Mouse (Mus musculus): ENCODE measurements around the gene Tent5c. TPM values are rescaled to one million over a fixed set of nuclear protein-coding genes. Genes with fewer than 3 reads are reported as not detected.

Gene Tent5c
- polyA plus RNA-seq, 1 experiment from 2014 or later = 2.0 TPM

DNA sequence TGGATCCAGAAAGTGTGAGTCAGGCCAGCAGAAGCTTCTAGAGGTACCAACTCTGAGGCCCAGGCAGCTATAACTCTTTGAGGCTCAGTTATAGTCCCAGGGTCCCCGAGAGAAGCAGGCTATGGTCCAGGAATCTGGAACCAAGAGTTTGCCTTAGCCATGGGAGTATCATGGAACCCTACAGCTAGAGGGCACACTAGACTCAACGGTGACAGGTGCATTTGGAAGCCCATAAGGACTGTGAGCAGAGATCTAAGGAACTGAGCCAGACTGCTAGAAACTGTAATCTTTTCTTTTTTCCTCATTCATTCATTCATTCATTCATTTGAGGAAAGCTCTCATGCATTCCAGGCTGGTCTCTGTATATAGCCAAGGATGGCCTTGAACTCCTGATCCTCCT is 28.6 kb downstream of the Tent5c start:
- no peak for DNase-seq (ENCODE audit: low spot score)
- 89% methylated on average over 2 of the region's 2 CpGs for WGBS
- Histone ChIP-seq H3K9me3 (replicated peaks) (no peaks in the 10 kb centered on the region), H3K36me3 (no peaks in the 10 kb centered on the region), H3K27me3 (ENCODE audit: low read depth, poor library complexity, severe bottlenecking) (no peaks in the 10 kb centered on the region), H3K4me3 (no peak overlapping the region), H3K4me1 (peaks cover 17% of the 10 kb centered on the region), H3K27ac (no peak overlapping the region)

DNA sequence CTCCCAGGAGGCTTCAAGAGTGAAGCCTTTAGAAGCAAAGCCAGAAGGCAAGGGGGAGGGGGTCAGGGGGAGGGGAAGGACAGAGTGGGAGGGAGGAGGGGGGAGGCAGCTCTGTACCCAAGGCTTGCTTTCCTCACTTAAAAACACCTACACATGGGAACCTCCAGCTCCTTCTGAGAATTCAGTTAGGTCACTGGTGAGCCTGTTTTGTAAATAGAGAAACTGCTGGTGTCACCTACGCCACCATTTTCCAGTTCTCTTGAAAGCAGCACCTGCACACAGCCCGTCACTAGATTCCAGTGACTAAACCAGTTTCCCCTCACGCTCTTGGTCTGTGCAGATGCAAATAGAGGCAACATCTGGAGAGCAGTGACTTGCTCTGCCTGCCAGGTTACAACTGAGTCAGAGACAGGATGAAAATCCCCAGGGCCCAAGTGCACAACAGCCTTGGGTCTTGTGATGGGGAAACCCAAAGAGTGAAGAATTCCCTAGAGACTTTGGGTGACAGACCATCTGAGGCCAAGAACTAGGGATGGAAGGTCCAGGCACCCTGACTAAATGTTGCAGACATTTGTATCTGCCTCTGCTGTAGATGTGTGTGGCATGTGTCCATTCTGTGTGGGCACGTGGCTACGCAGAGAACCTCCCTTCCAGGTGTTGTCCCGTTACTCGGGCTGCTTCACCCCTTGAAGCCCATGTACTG is 45.2 kb downstream of the Tent5c start:
- no peak for DNase-seq (ENCODE audit: low spot score)
- WGBS = 88% methylated on average over 7 of the region's 7 CpGs
- Histone ChIP-seq H3K27me3 (ENCODE audit: low read depth, poor library complexity, severe bottlenecking) (no peaks in the 10 kb centered on the region), H3K27ac (no peak overlapping the region), H3K4me1 (peaks cover 14% of the 10 kb centered on the region), H3K4me3 (no peak overlapping the region), H3K36me3 (no peaks in the 10 kb centered on the region), H3K9me3 (replicated peaks) (no peaks in the 10 kb centered on the region)

DNA sequence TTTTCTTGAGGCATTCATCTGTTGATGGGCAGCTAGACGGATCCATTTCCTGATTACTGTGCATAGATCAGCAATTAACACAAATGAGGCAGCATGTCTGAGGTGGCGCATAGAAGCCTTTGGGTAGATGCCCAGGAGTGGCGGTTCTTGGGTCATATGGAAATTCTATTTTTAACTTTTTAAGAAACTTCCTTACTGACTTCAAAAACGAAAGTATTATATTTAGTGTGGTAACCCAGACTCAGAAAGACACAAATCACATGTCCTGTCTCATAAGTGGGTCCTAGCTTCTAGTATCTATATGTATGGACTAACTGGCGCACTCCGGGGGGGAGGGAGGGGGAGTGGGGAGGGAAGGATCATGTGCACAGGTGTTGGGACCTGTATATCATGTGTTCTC is 46.6 kb downstream of the Tent5c start:
- no peak for DNase-seq (ENCODE audit: low spot score)
- no peaks in the 10 kb centered on the region for H3K36me3 ChIP-seq
- no peak overlapping the region for H3K27ac ChIP-seq
- no peaks in the 10 kb centered on the region for H3K27me3 ChIP-seq (ENCODE audit: low read depth, poor library complexity, severe bottlenecking)
- no peaks in the 10 kb centered on the region for H3K9me3 ChIP-seq (replicated peaks)
- WGBS = 92% methylated on average over 6 of the region's 6 CpGs
- H3K4me1 ChIP-seq = peaks cover 19% of the 10 kb centered on the region
- H3K4me3 ChIP-seq = no peak overlapping the region

DNA sequence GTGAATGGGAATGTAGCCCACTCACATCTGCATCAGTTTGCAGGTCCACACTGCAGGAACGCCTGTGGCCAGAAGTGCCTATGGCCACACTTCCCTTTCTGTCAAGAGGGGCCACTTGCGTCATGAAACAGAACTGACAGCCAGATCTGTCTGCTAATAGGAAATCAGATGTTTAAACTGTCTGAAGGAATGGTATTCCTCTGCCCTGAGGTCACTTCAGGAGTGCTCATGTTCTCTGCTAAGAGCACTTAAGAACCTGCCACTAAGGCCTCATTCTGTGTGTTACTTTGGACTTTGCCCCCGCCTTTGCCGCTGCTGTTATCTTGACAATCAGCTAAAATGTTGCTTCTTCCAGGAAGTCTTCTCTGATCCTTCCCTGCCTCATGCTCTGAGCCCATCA is 48.4 kb downstream of the Tent5c start:
- WGBS = 80% methylated on average over 4 of the region's 4 CpGs
- Histone ChIP-seq H3K4me3 (no peak overlapping the region), H3K27me3 (ENCODE audit: low read depth, poor library complexity, severe bottlenecking) (no peaks in the 10 kb centered on the region), H3K27ac (no peak overlapping the region), H3K4me1 (peaks cover 19% of the 10 kb centered on the region), H3K36me3 (no peaks in the 10 kb centered on the region), H3K9me3 (replicated peaks) (no peaks in the 10 kb centered on the region)
- no peak for DNase-seq (ENCODE audit: low spot score)

DNA sequence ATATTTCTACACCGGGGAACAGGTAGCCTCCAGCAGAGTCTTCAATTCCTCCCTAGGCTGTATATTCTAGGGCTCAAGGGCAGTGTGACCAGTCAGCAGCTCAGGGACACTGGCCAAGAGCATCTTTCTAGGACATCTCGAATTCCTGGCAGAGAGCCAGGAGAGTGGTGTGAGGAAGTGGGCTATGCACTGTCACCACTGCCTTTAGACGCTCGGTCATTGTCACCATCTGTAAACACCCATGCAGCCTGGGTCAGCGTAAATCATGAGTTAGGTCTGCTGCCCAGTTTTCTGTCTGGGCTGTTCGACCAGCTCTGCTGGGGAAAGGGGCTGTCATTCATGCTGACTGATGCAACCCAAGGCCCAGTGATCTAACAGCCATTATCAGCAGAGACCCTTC is 49.1 kb downstream of the Tent5c start:
- Histone ChIP-seq H3K9me3 (replicated peaks) (no peaks in the 10 kb centered on the region), H3K4me1 (peaks cover 19% of the 10 kb centered on the region), H3K27me3 (ENCODE audit: low read depth, poor library complexity, severe bottlenecking) (no peaks in the 10 kb centered on the region), H3K27ac (0 out of 2 replicates have a peak overlapping the region, but pooled peaks have one; percentile 2), H3K4me3 (no peak overlapping the region), H3K36me3 (no peaks in the 10 kb centered on the region)
- DNase-seq (ENCODE audit: low spot score) = no peak
- 78% methylated on average over 6 of the region's 6 CpGs for WGBS

DNA sequence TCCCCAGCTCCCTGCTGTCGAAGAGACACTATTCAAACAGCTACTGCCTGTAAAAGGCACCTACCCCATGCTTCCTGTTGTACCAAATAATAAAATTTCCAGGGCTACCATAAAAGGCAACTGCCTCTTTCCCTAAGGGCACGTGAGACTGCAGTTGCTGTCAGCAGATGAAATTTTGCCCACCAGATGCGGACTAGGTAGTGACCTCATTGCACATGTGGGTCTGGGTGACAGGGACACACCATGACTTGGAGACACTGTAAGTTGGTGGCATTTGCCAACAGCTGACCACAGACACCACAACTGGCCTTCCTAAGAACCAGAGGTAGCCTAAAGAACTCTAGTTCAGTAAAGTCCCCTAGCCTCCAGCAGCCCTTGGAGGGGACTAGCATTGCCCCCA is 50.0 kb downstream of the Tent5c start:
- peak overlapping the region; percentile 26; the same call in 1 of the 2 replicates for H3K27ac ChIP-seq
- WGBS = 66% methylated on average over 3 of the region's 3 CpGs
- no peaks in the 10 kb centered on the region for H3K9me3 ChIP-seq (replicated peaks)

DNA sequence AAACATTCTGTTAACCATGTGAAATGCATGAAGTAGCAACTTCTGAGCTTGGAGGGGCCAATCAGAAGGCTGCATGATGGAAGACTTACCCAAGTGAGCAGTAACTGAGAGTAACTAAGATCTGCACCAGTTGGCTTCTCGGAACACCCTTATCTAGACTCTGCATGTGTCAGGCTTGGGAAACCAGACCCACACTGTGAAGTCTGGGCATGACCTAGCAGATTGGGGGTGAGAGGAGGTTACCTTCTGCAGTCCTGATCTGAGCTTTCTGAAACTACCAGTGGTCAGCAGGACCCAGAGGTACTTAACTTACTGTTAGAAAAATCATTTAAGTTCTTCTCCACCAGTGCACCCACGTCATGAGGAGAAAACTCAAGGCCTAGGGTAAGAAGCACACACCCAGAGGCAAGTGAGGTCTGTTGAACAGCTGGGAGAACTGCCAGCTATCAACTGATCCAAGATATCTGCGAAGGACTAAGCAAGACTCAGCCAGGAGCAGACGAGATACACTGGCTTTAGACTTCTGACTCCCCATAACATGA is 50.6 kb downstream of the Tent5c start:
- no peak overlapping the region for H3K4me3 ChIP-seq
- no peaks in the 10 kb centered on the region for H3K27me3 ChIP-seq (ENCODE audit: low read depth, poor library complexity, severe bottlenecking)
- H3K36me3 ChIP-seq = no peaks in the 10 kb centered on the region
- H3K9me3 ChIP-seq (replicated peaks) = no peaks in the 10 kb centered on the region
- H3K27ac ChIP-seq = peak overlapping the region; percentile 26; the same call in 1 of the 2 replicates
- no peak for DNase-seq (ENCODE audit: low spot score)
- peaks cover 16% of the 10 kb centered on the region for H3K4me1 ChIP-seq
- WGBS = 83% methylated on average over 4 of the region's 4 CpGs

More for the DNA sequence above, 50.0 kb downstream of the Tent5c start:
- H3K4me1 ChIP-seq = peaks cover 19% of the 10 kb centered on the region
- no peak for DNase-seq (ENCODE audit: low spot score)
- H3K36me3 ChIP-seq = no peaks in the 10 kb centered on the region
- H3K27me3 ChIP-seq (ENCODE audit: low read depth, poor library complexity, severe bottlenecking) = no peaks in the 10 kb centered on the region
- H3K4me3 ChIP-seq = no peak overlapping the region

DNA sequence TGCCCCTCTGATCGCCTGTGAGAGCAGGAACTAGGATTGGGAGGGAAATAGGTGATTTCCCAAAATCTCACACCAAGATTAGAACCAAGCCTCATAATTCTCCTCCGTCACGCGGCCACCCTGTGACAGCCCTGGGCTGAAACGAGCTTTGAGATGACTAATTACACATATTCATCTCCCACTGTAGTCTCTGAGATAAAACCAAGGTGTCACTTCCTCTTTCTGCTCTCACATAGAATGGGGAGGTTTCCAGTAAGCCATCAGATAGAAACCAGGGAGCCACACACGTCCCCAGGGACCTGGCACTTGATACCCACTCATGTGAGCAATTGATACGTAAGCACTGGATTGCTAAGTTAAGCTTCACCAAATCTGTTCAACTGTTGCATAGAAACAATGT is 52.4 kb downstream of the Tent5c start:
- WGBS = 89% methylated on average over 7 of the region's 7 CpGs
- Histone ChIP-seq H3K27ac (no peak overlapping the region), H3K9me3 (replicated peaks) (no peaks in the 10 kb centered on the region), H3K36me3 (no peaks in the 10 kb centered on the region), H3K4me3 (no peak overlapping the region), H3K27me3 (ENCODE audit: low read depth, poor library complexity, severe bottlenecking) (no peaks in the 10 kb centered on the region), H3K4me1 (peaks cover 11% of the 10 kb centered on the region)
- no peak for DNase-seq (ENCODE audit: low spot score)

DNA sequence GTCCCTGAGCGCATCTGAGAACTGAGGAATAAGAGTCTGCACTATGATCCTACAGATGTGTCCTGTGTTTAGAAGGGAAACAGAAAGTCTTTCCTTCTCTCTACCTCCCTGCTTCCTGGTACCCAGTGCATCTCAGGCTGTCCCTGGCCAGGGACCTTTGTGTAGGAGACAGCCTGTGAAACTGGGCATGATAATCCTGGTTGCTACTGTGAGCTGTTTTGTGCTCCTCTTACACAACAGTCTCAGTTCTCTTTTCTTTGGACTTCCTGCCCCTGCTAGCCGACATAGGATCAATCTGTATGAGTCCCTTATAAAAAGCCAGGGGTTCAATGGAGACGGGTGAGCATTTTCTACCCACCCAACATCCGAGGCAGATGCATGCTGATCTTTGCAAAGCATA is 57.4 kb downstream of the Tent5c start:
- Histone ChIP-seq H3K27me3 (ENCODE audit: low read depth, poor library complexity, severe bottlenecking) (no peaks in the 10 kb centered on the region), H3K4me3 (no peak overlapping the region), H3K9me3 (replicated peaks) (no peaks in the 10 kb centered on the region), H3K4me1 (no peaks in the 10 kb centered on the region), H3K36me3 (no peaks in the 10 kb centered on the region), H3K27ac (no peak overlapping the region)
- 87% methylated on average over 4 of the region's 4 CpGs for WGBS
- DNase-seq (ENCODE audit: low spot score) = no peak

DNA sequence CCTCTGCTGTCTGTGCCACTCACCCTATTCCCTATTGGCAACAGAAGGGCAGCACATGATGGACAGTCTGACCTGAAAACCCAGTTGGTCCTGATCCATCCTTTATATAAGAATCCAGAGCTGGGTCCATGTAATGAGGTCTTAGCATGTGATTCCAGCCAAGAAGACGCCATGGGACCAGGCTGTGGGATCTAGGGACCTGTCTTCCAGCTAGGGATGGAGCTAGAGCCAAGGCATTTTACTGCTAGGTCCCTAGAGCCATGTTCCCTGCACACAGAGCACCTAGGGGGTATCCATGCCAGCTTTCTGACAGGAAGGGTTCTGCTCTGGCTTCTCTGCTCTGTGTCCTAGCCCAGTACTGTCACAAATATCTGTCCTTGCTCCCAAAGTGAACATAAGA is 58.4 kb downstream of the Tent5c start:
- Histone ChIP-seq H3K27ac (no peak overlapping the region), H3K27me3 (ENCODE audit: low read depth, poor library complexity, severe bottlenecking) (no peaks in the 10 kb centered on the region), H3K36me3 (no peaks in the 10 kb centered on the region), H3K9me3 (replicated peaks) (no peaks in the 10 kb centered on the region), H3K4me3 (no peak overlapping the region), H3K4me1 (no peaks in the 10 kb centered on the region)
- no peak for DNase-seq (ENCODE audit: low spot score)
- WGBS = 65% methylated on average over 1 of the region's 1 CpGs

DNA sequence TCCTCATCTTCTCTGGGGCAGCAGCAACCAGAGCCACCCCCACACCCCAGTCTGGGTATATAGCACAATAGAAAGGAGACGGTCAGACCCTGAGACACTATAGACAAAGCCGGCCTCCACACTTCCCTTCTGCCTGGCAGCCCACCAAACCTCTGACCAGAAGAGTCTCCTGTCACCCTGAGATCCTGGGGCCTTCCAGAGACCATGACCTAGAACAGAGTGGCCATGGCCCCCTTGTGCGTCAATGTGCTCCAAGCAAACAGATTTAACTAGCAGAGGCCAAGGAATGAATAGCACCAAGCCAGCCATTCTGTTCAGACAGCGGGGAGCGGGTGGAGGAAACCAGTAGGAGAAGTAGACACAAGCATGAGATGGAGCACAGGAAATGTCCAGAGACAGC is 59.0 kb downstream of the Tent5c start:
- no peaks in the 10 kb centered on the region for H3K27me3 ChIP-seq (ENCODE audit: low read depth, poor library complexity, severe bottlenecking)
- WGBS = 96% methylated on average over 5 of the region's 5 CpGs
- H3K9me3 ChIP-seq (replicated peaks) = no peaks in the 10 kb centered on the region

DNA sequence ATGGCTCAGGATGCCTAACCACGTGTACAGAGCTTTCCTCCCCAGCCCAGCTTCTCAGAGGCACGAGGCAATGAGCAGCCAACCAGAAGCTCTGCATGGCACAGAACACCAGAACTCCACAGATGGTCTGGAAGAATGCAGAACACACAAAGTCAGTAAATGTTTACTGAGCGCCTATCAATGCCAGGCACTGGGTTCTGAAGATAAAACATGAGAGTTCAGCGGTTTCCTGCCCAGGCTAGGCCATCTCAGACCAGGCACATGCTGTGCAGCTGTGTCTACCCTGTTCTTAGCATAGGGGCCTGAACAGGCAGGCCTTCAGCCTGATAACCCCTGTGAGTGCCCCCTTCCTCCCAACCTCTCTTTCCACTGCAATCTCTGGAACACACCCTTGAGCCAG is 59.5 kb downstream of the Tent5c start:
- no peaks in the 10 kb centered on the region for H3K9me3 ChIP-seq (replicated peaks)
- H3K4me3 ChIP-seq = no peak overlapping the region
- no peaks in the 10 kb centered on the region for H3K4me1 ChIP-seq
- no peaks in the 10 kb centered on the region for H3K27me3 ChIP-seq (ENCODE audit: low read depth, poor library complexity, severe bottlenecking)
- H3K36me3 ChIP-seq = no peaks in the 10 kb centered on the region
- 76% methylated on average over 4 of the region's 4 CpGs for WGBS
- H3K27ac ChIP-seq = no peak overlapping the region
- DNase-seq (ENCODE audit: low spot score) = no peak

More for the DNA sequence above, 59.0 kb downstream of the Tent5c start:
- no peak for DNase-seq (ENCODE audit: low spot score)
- Histone ChIP-seq H3K36me3 (no peaks in the 10 kb centered on the region), H3K27ac (no peak overlapping the region), H3K4me3 (no peak overlapping the region), H3K4me1 (no peaks in the 10 kb centered on the region)

DNA sequence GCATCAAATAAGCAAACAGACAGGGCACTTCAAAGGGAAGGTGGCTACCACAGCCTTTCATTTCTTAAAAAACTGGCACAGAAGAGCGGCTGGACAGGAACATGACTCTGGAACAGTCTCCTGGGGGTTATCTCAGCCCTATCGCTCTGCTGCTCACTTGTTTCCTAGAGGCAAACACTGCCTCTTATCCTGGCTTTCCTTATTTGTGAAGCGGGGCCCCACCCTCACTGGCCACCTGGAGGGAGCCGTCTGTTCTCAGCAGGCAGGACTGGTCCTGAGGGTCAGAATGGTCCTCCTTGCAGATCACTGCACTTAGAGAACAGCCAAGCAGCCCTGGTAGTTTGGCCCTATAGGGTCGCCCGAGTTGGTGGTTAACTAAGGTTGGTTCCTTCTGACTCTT is 61.6 kb downstream of the Tent5c start:
- H3K36me3 ChIP-seq = no peaks in the 10 kb centered on the region
- no peak overlapping the region for H3K27ac ChIP-seq
- WGBS = 69% methylated on average over 6 of the region's 6 CpGs
- no peak for DNase-seq (ENCODE audit: low spot score)
- H3K9me3 ChIP-seq (replicated peaks) = no peaks in the 10 kb centered on the region
- H3K4me3 ChIP-seq = no peak overlapping the region
- no peaks in the 10 kb centered on the region for H3K27me3 ChIP-seq (ENCODE audit: low read depth, poor library complexity, severe bottlenecking)
- no peaks in the 10 kb centered on the region for H3K4me1 ChIP-seq

Data from limb, embryonic 10.5 days (tissue).